ENCODE assay signal across 7 mouse cellular contexts in the genomic region with DNA sequence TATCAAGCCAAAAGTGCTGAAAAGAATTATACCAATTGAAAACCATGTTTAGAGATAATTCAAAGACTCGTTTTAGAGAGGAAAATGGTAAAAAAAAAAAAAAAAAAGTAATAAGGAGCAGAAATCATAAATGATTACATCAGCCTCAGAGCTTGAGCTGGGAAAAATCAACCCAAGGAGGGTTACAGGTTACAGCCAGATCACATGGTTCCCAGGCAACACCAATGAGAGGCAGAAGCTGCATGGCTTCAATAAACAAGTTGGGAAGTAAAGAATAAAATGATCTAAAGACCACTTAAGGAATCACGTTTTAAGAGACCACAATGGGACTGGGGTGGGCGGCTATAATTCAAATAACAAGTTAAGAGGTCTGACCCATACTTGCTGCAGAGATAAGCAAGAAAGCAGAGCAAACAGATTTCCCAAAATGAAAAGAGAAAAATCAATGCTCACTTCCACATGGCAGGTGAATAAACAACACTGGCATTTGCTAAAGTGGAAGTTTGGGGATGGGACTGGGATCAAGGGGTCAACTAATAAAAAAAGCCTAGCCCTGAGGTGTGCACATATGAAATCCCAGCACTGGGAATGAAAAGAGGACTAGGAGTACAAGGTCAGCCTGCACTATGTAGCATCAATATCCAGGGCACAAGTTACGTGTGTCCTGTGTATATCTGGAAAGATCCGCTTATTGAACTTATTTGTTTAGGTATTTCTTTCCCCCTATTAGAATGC. TPM values are rescaled to one million over a fixed set of nuclear protein-coding genes. Genes with fewer than 3 reads are reported as not detected.
A peak's percentile ranks its signal among the peaks of the same experiment; 100 is the strongest.
DNase-seq lines count a peak whose midpoint lies in the region; ATAC-seq and TF ChIP-seq lines count a peak whose summit lies in the region.

No protein-coding gene starts in this region.

- intact Hi-C loops in gastrocnemius, postnatal 14 days (cut with DNase I; ENCODE audit: low total_unique reads), result no loop called here

- peak overlapping the region; percentile 65 for H3K4me2 ChIP-seq in forebrain, embryonic 14.5 days (ENCODE audit: low read length)
- peak overlapping the region; percentile 74 for H3K4me2 ChIP-seq in liver, embryonic 12.5 days

- ATAC-seq in forebrain, embryonic 14.5 days, result no peak
- peak; percentile 38; the same call in 1 of the 2 replicates for ATAC-seq in liver, embryonic 12.5 days
- no peak for ATAC-seq in activated CD4-positive, CD25-positive, alpha-beta regulatory T cell, adult 4 months

- H3K36me3 ChIP-seq in testis, adult 2 months (ENCODE audit: control insufficient read depth, insufficient read depth, low read length), result no peaks in the 10 kb centered on the region
- H3K36me3 ChIP-seq in forebrain, embryonic 14.5 days (ENCODE audit: control insufficient read depth, insufficient read depth, low read length), result peaks cover 14% of the 10 kb centered on the region
- peaks cover 15% of the 10 kb centered on the region for H3K36me3 ChIP-seq in liver, embryonic 12.5 days

- peak overlapping the region; percentile 49; the same call in 1 of the 2 replicates for H3K4me3 ChIP-seq in testis, adult 2 months (ENCODE audit: control insufficient read depth, low read depth, low read length)
- H3K4me3 ChIP-seq in forebrain, embryonic 14.5 days (ENCODE audit: low read depth, low read length), result peak overlapping the region; percentile 90
- peak overlapping the region; percentile 95 for H3K4me3 ChIP-seq in liver, embryonic 12.5 days

- peak overlapping the region; percentile 95; the same call in 1 of the 2 replicates for H3K9ac ChIP-seq in forebrain, embryonic 14.5 days (ENCODE audit: low read length)
- H3K9ac ChIP-seq in liver, embryonic 12.5 days, result peak overlapping the region; percentile 87; the same call in 1 of the 2 replicates

- H3K9me3 ChIP-seq in forebrain, embryonic 14.5 days (replicated peaks; ENCODE audit: control insufficient read depth, low read length), result no peaks in the 10 kb centered on the region
- no peaks in the 10 kb centered on the region for H3K9me3 ChIP-seq in liver, embryonic 12.5 days (replicated peaks)

- 71% methylated on average over 5 of the region's 5 CpGs for WGBS in forebrain, embryonic 14.5 days
- WGBS in liver, embryonic 12.5 days (ENCODE audit: insufficient replicate concordance), result 57% methylated on average over 5 of the region's 5 CpGs

- DNase-seq in testis, postnatal 10 days (ENCODE audit: low spot score), result no peak
- DNase-seq in forebrain, embryonic 14.5 days (ENCODE audit: low spot score), result no peak
- DNase-seq in cerebellum, adult 18-20 months, result no peak
- no peak for DNase-seq in gastrocnemius, postnatal 14 days

- TF ChIP-seq POLR2A in testis, adult 2 months (IDR thresholded peaks at IDR 0.05; ENCODE audit: control insufficient read depth, low read depth, low read length), result no peak

- H3K4me1 ChIP-seq in testis, adult 2 months (ENCODE audit: control insufficient read depth, insufficient read depth, low read length), result no peaks in the 10 kb centered on the region
- H3K4me1 ChIP-seq in forebrain, embryonic 14.5 days (ENCODE audit: control insufficient read depth, insufficient read depth, low read length), result peaks cover 15% of the 10 kb centered on the region
- peaks cover 16% of the 10 kb centered on the region for H3K4me1 ChIP-seq in liver, embryonic 12.5 days

- no peak for TF ChIP-seq CTCF in testis, adult 2 months (IDR thresholded peaks at IDR 0.05; ENCODE audit: control insufficient read depth, insufficient read depth, insufficient replicate concordance, low read depth, low read length)

- no peaks in the 10 kb centered on the region for H3K27me3 ChIP-seq in testis, adult 2 months (ENCODE audit: control insufficient read depth, insufficient read depth, low read length)
- no peaks in the 10 kb centered on the region for H3K27me3 ChIP-seq in forebrain, embryonic 14.5 days (replicated peaks; ENCODE audit: control insufficient read depth, insufficient read depth, low read length)
- H3K27me3 ChIP-seq in liver, embryonic 12.5 days (replicated peaks), result no peaks in the 10 kb centered on the region; the same call in 1 of the 2 replicates

- no peak overlapping the region for H3K27ac ChIP-seq in testis, adult 2 months (ENCODE audit: control insufficient read depth, insufficient read depth, low read depth, low read length)
- no peak overlapping the region for H3K27ac ChIP-seq in forebrain, embryonic 14.5 days (ENCODE audit: low read depth, low read length)
- H3K27ac ChIP-seq in liver, embryonic 12.5 days, result no peak overlapping the region

RNA-seq across cellular contexts. Expression of a gene that starts 1.5 kb away (rescaled TPM):
- polyA plus RNA-seq in testis, adult 2 months (2012; rRNA removed), result 5.2 and 6.4 TPM in 2 replicates
- 47.9 and 51.2 TPM in 2 replicates for polyA plus RNA-seq in forebrain, embryonic 14.5 days (2014; fragmentation: Nextera tagmentation; extraction: Ambion mirVana)
- 20.3 and 21.5 TPM in 2 replicates for polyA plus RNA-seq in liver, embryonic 12.5 days (2016; fragmentation: Nextera tagmentation; extraction: Ambion mirVana)
- 10 to 100 TPM; 17.6 to 22.3 TPM for polyA plus RNA-seq in activated CD4-positive, CD25-positive, alpha-beta regulatory T cell, adult 4 months (2017; shearing (Covaris generic))
- 10 to 100 TPM; 13.8 to 14.0 TPM for total RNA-seq in gastrocnemius, postnatal 14 days (2021)
